17 mouse cellular contexts compared by ENCODE assay signal in the genomic region with DNA sequence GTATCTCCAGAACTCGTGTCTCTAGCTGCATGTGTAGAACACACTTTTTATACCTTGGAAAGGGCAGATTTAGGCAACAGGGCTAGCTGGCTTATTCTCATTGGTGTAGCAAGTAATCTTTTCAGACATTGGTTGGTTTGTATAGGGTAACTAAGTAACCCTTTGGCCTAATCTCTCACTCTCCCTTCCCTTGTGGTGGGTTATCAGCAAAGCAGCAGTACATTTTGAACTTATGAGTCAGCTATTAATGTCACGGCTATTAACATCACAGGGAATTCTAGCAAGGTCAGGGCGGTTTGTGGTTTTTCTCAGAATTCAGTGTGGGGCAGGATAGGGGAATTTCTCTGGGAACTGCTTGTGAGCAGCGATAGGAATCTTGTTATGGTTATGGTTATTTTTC.
"Had no signal": no experiment of that assay in that cellular context is flagged by ENCODE, and none has a peak within 500 bp of the region (broad histone marks: within the 10 kb centered on the region; RNA-seq: fewer than 3 reads in every experiment).

No protein-coding gene starts in this region.

- H3K9me3 ChIP-seq: kidney, embryonic 15.5 days; liver, embryonic 13.5 days; midbrain, embryonic 12.5 days; midbrain, embryonic 15.5 days; neural tube, embryonic 12.5 days; neural tube, embryonic 15.5 days had no signal

- DNase-seq: kidney, postnatal 10 days; kidney, postnatal 36 days; layer of hippocampus, postnatal 36 days; liver, embryonic 13.5 days; lung, adult 2 months; lung, postnatal 14 days; lung, postnatal 4 days; right cerebral cortex, adult 18-20 months; right cerebral cortex, postnatal 14 days; right cerebral cortex, postnatal 4 days; thymus, postnatal 25 days had no signal

- ATAC-seq: midbrain, embryonic 15.5 days had no signal

- H3K36me3 ChIP-seq: kidney, embryonic 15.5 days; liver, embryonic 13.5 days; midbrain, embryonic 12.5 days; midbrain, embryonic 15.5 days; neural tube, embryonic 12.5 days; neural tube, embryonic 15.5 days had no signal

- H3K4me3 ChIP-seq: kidney, embryonic 15.5 days; left cerebral cortex, adult 2 months; liver, embryonic 13.5 days; midbrain, embryonic 12.5 days; midbrain, embryonic 15.5 days; neural tube, embryonic 12.5 days; neural tube, embryonic 15.5 days had no signal

- H3K4me1 ChIP-seq: kidney, embryonic 15.5 days; liver, embryonic 13.5 days; midbrain, embryonic 12.5 days; midbrain, embryonic 15.5 days; neural tube, embryonic 12.5 days; neural tube, embryonic 15.5 days had no signal

- H3K27me3 ChIP-seq: kidney, embryonic 15.5 days; liver, embryonic 13.5 days; midbrain, embryonic 12.5 days; midbrain, embryonic 15.5 days; neural tube, embryonic 12.5 days; neural tube, embryonic 15.5 days had no signal

- H3K27ac ChIP-seq: kidney, embryonic 15.5 days; left cerebral cortex, adult 2 months; liver, embryonic 13.5 days; midbrain, embryonic 12.5 days; midbrain, embryonic 15.5 days; neural tube, embryonic 12.5 days; neural tube, embryonic 15.5 days had no signal
